Mouse (Mus musculus) ES-Bruce4 (cell line): ENCODE data around the gene Chd6.

Experiments
- CTCF ChIP-seq: IDR thresholded peaks from one replicate; pipeline ENCODE4 v1.8.1; 2011; ENCODE audit warnings: low read depth, low read length
- EP300 ChIP-seq: IDR thresholded peaks from 2 replicates; pipeline ENCODE4 v1.6.1; 2011; ENCODE audit warnings: low read depth, low read length; ENCODE audit not compliant: insufficient read depth
- POLR2A ChIP-seq: IDR thresholded peaks from one replicate; pipeline ENCODE4 v1.8.1; 2011; ENCODE audit warnings: low read length; ENCODE audit not compliant: insufficient read depth

DNA sequence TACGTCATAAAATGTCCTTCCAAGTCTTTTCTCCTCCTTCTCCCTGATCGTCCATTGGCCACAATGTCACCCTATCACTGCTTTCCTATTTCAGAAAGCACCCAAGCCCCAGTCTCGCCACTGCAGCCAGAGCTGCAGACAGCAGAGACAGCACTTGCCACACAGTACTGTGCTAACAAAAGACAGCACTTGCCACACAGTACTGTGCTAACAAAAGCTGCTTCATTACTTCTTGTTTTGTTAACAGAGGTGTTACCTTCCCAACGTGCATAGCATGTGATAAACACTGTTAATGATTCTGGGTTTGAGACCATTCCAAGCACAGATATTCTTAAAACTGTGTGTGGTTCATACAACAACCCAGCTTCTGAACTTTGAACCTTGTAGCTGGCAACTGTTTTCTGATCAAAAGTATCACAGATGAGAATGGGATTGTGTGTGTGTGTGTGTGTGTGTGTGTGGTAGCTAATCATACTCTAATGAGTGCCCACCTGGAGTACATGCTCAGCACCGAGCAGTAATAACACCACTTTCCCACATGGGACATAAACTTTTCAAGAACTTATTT is 135.1 kb downstream of the Chd6 start:
- TF ChIP-seq CTCF (no peak), POLR2A (no peak), EP300 (no peak)
